Mouse (Mus musculus) forebrain, embryonic 15.5 days (tissue): ENCODE measurements around the gene Unc13d. TPM values are rescaled to one million over a fixed set of nuclear protein-coding genes. Genes with fewer than 3 reads are reported as not detected.

Source experiments
- ATAC-seq: fragments of 200-750 bp; cut with Nextera tagmentation; replicated peaks from 2 replicates; pipeline ENCODE4 v1.8.0; 2017; ENCODE audit warnings: mild to moderate bottlenecking, moderate TSS enrichment, moderate library complexity
- H3K27ac ChIP-seq: fragments of 300-500 bp; sonication (generic); replicated peaks from 2 replicates; pipeline ENCODE4 v1.5.1; 2015; ENCODE audit warnings: mild to moderate bottlenecking, inconsistent platforms
- H3K27me3 ChIP-seq: fragments of 300-500 bp; sonication (generic); 2 replicates; pipeline ENCODE4 v1.6.1; 2015; ENCODE audit warnings: inconsistent platforms
- H3K36me3 ChIP-seq: fragments of 300-500 bp; sonication (generic); 2 replicates; pipeline ENCODE4 v1.6.1; 2015; ENCODE audit warnings: mild to moderate bottlenecking, inconsistent platforms
- H3K4me1 ChIP-seq: fragments of 300-500 bp; sonication (generic); 2 replicates; pipeline ENCODE4 v1.6.1; 2015; ENCODE audit warnings: inconsistent platforms
- H3K4me2 ChIP-seq: fragments of 300-500 bp; sonication (generic); replicated peaks from 2 replicates; pipeline ENCODE4 v1.6.1; 2015; ENCODE audit warnings: mild to moderate bottlenecking, inconsistent platforms
- H3K4me3 ChIP-seq: fragments of 300-500 bp; sonication (generic); 2 replicates; pipeline ENCODE4 v1.5.1; 2015; ENCODE audit warnings: mild to moderate bottlenecking, inconsistent platforms
- H3K9ac ChIP-seq: fragments of 300-500 bp; sonication (generic); replicated peaks from 2 replicates; pipeline ENCODE4 v1.6.1; 2015; ENCODE audit warnings: mild to moderate bottlenecking, inconsistent platforms
- H3K9me3 ChIP-seq: fragments of 300-500 bp; sonication (generic); 2 replicates; pipeline ENCODE4 v1.6.1; 2016; ENCODE audit warnings: inconsistent platforms
- WGBS: fragments of 180-500 bp; shearing (Covaris S2); methylation state at CpG from one replicate; pipeline ENCODE4 v1.1.7; 2015; ENCODE audit warnings: mixed read lengths; 5-methylcytosine and 5-hydroxymethylcytosine counted together
- polyA plus RNA-seq: library from polyadenylated mRNA; unstranded; fragments of >200 nt; fragmentation: Nextera tagmentation; extraction: Ambion mirVana; gene quantifications from 2 replicates; pipeline ENCODE4 v1.2.1, GENCODE M21; 2015

Unc13d gene
- polyA plus RNA-seq, 1 experiment from 2014 or later = 0.70 TPM

GRCm38 (mm10) chr11:116072608-116073007 lies 5.2 kb downstream of the Unc13d start:
- Histone ChIP-seq H3K27me3 (no peaks in the 10 kb centered on the region), H3K9ac (no peak overlapping the region), H3K9me3 (no peaks in the 10 kb centered on the region), H3K36me3 (no peaks in the 10 kb centered on the region), H3K4me2 (no peak overlapping the region), H3K4me1 (no peaks in the 10 kb centered on the region), H3K4me3 (no peak overlapping the region), H3K27ac (no peak overlapping the region)
- ATAC-seq = no peak
- WGBS = 89% methylated on average over 3 of the region's 3 CpGs

GRCm38 (mm10) chr11:116071510-116071909 lies 6.3 kb downstream of the Unc13d start:
- no peaks in the 10 kb centered on the region for H3K9me3 ChIP-seq

GRCm38 (mm10) chr11:116065345-116065744 lies 12.4 kb downstream of the Unc13d start:
- Histone ChIP-seq H3K4me2 (no peak overlapping the region), H3K9ac (no peak overlapping the region), H3K9me3 (no peaks in the 10 kb centered on the region), H3K27me3 (no peaks in the 10 kb centered on the region), H3K4me1 (no peaks in the 10 kb centered on the region), H3K27ac (no peak overlapping the region), H3K36me3 (peaks cover 6% of the 10 kb centered on the region), H3K4me3 (no peak overlapping the region)
- no peak for ATAC-seq
- 88% methylated on average over 12 of the region's 12 CpGs for WGBS

More at GRCm38 (mm10) chr11:116071510-116071909, 6.3 kb downstream of the Unc13d start:
- ATAC-seq = no peak
- Histone ChIP-seq H3K4me1 (no peaks in the 10 kb centered on the region), H3K36me3 (no peaks in the 10 kb centered on the region), H3K4me3 (no peak overlapping the region), H3K27me3 (no peaks in the 10 kb centered on the region), H3K27ac (no peak overlapping the region), H3K4me2 (no peak overlapping the region), H3K9ac (no peak overlapping the region)
- 71% methylated on average over 5 of the region's 5 CpGs for WGBS

- no peak for ATAC-seq
- WGBS = 62% methylated on average over 23 of the region's 23 CpGs
- no peaks in the 10 kb centered on the region for H3K9me3 ChIP-seq
- H3K4me2 ChIP-seq = no peak overlapping the region
- no peak overlapping the region for H3K9ac ChIP-seq
- no peaks in the 10 kb centered on the region for H3K27me3 ChIP-seq
- H3K36me3 ChIP-seq = peaks cover 17% of the 10 kb centered on the region
- H3K4me3 ChIP-seq = no peak overlapping the region
- no peaks in the 10 kb centered on the region for H3K4me1 ChIP-seq
- H3K27ac ChIP-seq = no peak overlapping the region
These were observed 13.4 kb downstream of the Unc13d start for GRCm38 (mm10) chr11:116064187-116064867.

GRCm38 (mm10) chr11:116063562-116063961 lies 14.2 kb downstream of the Unc13d start:
- no peak overlapping the region for H3K4me2 ChIP-seq
- H3K27ac ChIP-seq = peak overlapping the region; percentile 27; the same call in 1 of the 2 replicates
- no peaks in the 10 kb centered on the region for H3K9me3 ChIP-seq
- ATAC-seq = 0 out of 2 replicates have a peak, but pooled peaks have one; percentile 17
- H3K36me3 ChIP-seq = peaks cover 23% of the 10 kb centered on the region
- 57% methylated on average over 13 of the region's 13 CpGs for WGBS
- no peak overlapping the region for H3K9ac ChIP-seq
- H3K27me3 ChIP-seq = no peaks in the 10 kb centered on the region
- H3K4me1 ChIP-seq = no peaks in the 10 kb centered on the region
- no peak overlapping the region for H3K4me3 ChIP-seq

- ATAC-seq = no peak
- Histone ChIP-seq H3K27ac (no peak overlapping the region), H3K9me3 (no peaks in the 10 kb centered on the region), H3K9ac (no peak overlapping the region), H3K27me3 (no peaks in the 10 kb centered on the region), H3K36me3 (peaks cover 33% of the 10 kb centered on the region), H3K4me3 (no peak overlapping the region), H3K4me1 (no peaks in the 10 kb centered on the region), H3K4me2 (no peak overlapping the region)
- WGBS = 27% methylated on average over 8 of the region's 8 CpGs
These were observed 15.2 kb downstream of the Unc13d start for GRCm38 (mm10) chr11:116062521-116062920.

GRCm38 (mm10) chr11:116061641-116062415 lies 15.9 kb downstream of the Unc13d start:
- Histone ChIP-seq H3K27ac (no peak overlapping the region), H3K4me2 (no peak overlapping the region), H3K27me3 (no peaks in the 10 kb centered on the region), H3K4me3 (no peak overlapping the region), H3K4me1 (no peaks in the 10 kb centered on the region), H3K9me3 (no peaks in the 10 kb centered on the region), H3K36me3 (peaks cover 40% of the 10 kb centered on the region), H3K9ac (no peak overlapping the region)
- ATAC-seq = no peak
- WGBS = 93% methylated on average over 13 of the region's 13 CpGs

GRCm38 (mm10) chr11:116060596-116060995 lies 17.2 kb downstream of the Unc13d start:
- Histone ChIP-seq H3K4me2 (no peak overlapping the region), H3K36me3 (peaks cover 50% of the 10 kb centered on the region), H3K9ac (no peak overlapping the region), H3K27ac (no peak overlapping the region), H3K4me1 (no peaks in the 10 kb centered on the region), H3K9me3 (no peaks in the 10 kb centered on the region), H3K4me3 (no peak overlapping the region), H3K27me3 (no peaks in the 10 kb centered on the region)
- ATAC-seq = no peak
- 93% methylated on average over 9 of the region's 9 CpGs for WGBS

GRCm38 (mm10) chr11:116059691-116060025 lies 18.1 kb downstream of the Unc13d start:
- no peak overlapping the region for H3K27ac ChIP-seq
- ATAC-seq = no peak
- 94% methylated on average over 11 of the region's 11 CpGs for WGBS
- H3K9ac ChIP-seq = no peak overlapping the region
- H3K9me3 ChIP-seq = no peaks in the 10 kb centered on the region
- no peak overlapping the region for H3K4me2 ChIP-seq
- H3K36me3 ChIP-seq = peaks cover 59% of the 10 kb centered on the region
- no peaks in the 10 kb centered on the region for H3K4me1 ChIP-seq
- no peak overlapping the region for H3K4me3 ChIP-seq
- no peaks in the 10 kb centered on the region for H3K27me3 ChIP-seq

GRCm38 (mm10) chr11:116058868-116059690 lies 18.7 kb downstream of the Unc13d start:
- Histone ChIP-seq H3K27ac (no peak overlapping the region), H3K4me1 (no peaks in the 10 kb centered on the region), H3K9me3 (no peaks in the 10 kb centered on the region), H3K4me2 (no peak overlapping the region), H3K9ac (no peak overlapping the region), H3K27me3 (no peaks in the 10 kb centered on the region), H3K4me3 (no peak overlapping the region), H3K36me3 (peaks cover 65% of the 10 kb centered on the region)
- ATAC-seq = no peak
- 89% methylated on average over 17 of the region's 17 CpGs for WGBS

- no peak for ATAC-seq
- no peak overlapping the region for H3K9ac ChIP-seq
- no peaks in the 10 kb centered on the region for H3K4me1 ChIP-seq
- no peaks in the 10 kb centered on the region for H3K27me3 ChIP-seq
- peaks cover 75% of the 10 kb centered on the region for H3K36me3 ChIP-seq
- no peak overlapping the region for H3K27ac ChIP-seq
- no peak overlapping the region for H3K4me3 ChIP-seq
- no peak overlapping the region for H3K4me2 ChIP-seq
- WGBS = 73% methylated on average over 12 of the region's 12 CpGs
- H3K9me3 ChIP-seq = no peaks in the 10 kb centered on the region
These were observed 19.6 kb downstream of the Unc13d start for GRCm38 (mm10) chr11:116058022-116058614.
